In genomic region chr1:95668253-95668805, GRCm38 (mm10) we compare ENCODE assay signal across 8 mouse cellular contexts. TPM values are rescaled to one million over a fixed set of nuclear protein-coding genes. Genes with fewer than 3 reads are reported as not detected.
DNase-seq lines count a peak whose midpoint lies in the region; ATAC-seq lines count a peak whose summit lies in the region.

No protein-coding gene starts in this region.

- H3K4me1 ChIP-seq in heart, embryonic 11.5 days (ENCODE audit: control insufficient read depth, insufficient read depth, low read length) = peaks cover 4% of the 10 kb centered on the region; the same call in 1 of the 2 replicates
- H3K4me1 ChIP-seq in limb, embryonic 15.5 days = peaks cover 19% of the 10 kb centered on the region; the same call in 1 of the 2 replicates

- 5% methylated on average over 6 of the region's 6 CpGs for WGBS in heart, embryonic 11.5 days (ENCODE audit: insufficient replicate concordance)
- 9% methylated on average over 6 of the region's 6 CpGs for WGBS in limb, embryonic 15.5 days

- peak overlapping the region; percentile 47 for H3K4me3 ChIP-seq in heart, embryonic 11.5 days (ENCODE audit: low read depth, low read length)
- peak overlapping the region; percentile 56 for H3K4me3 ChIP-seq in limb, embryonic 15.5 days

- H3K9me3 ChIP-seq in heart, embryonic 11.5 days (replicated peaks; ENCODE audit: control insufficient read depth, low read length) = no peaks in the 10 kb centered on the region
- H3K9me3 ChIP-seq in limb, embryonic 15.5 days = no peaks in the 10 kb centered on the region

- H3K4me2 ChIP-seq in heart, embryonic 11.5 days = peak overlapping the region; percentile 91
- peak overlapping the region; percentile 90 for H3K4me2 ChIP-seq in limb, embryonic 15.5 days

- no peak for ATAC-seq in heart, embryonic 11.5 days (replicated peaks; ENCODE audit: insufficient number of reproducible peaks, low FRiP score, low TSS enrichment)
- no peak for ATAC-seq in limb, embryonic 15.5 days (ENCODE audit: insufficient number of reproducible peaks, low FRiP score, low TSS enrichment, low read depth)

- peaks cover 17% of the 10 kb centered on the region for H3K27me3 ChIP-seq in heart, embryonic 11.5 days (ENCODE audit: control insufficient read depth, insufficient read depth, low read length)
- peaks cover 18% of the 10 kb centered on the region for H3K27me3 ChIP-seq in limb, embryonic 15.5 days

- H3K36me3 ChIP-seq in heart, embryonic 11.5 days (ENCODE audit: control insufficient read depth, insufficient read depth, low read length) = no peaks in the 10 kb centered on the region
- H3K36me3 ChIP-seq in limb, embryonic 15.5 days = no peaks in the 10 kb centered on the region

- no peak overlapping the region for H3K27ac ChIP-seq in heart, embryonic 11.5 days (ENCODE audit: low read depth, low read length)
- no peak overlapping the region for H3K27ac ChIP-seq in limb, embryonic 15.5 days

- no peak overlapping the region for H3K9ac ChIP-seq in heart, embryonic 11.5 days (ENCODE audit: low read depth, low read length)
- H3K9ac ChIP-seq in limb, embryonic 15.5 days = no peak overlapping the region

- DNase-seq in kidney, postnatal 10 days = peak; percentile 5
- DNase-seq in kidney, adult 8-10 months = no peak
- peak; percentile 36 for DNase-seq in brain, adult 2 months (ENCODE audit: low read depth, low spot score)
- peak; percentile 12 for DNase-seq in skeletal muscle tissue, adult 2 months (ENCODE audit: low read depth, low spot score)
- no peak for DNase-seq in spleen, postnatal 4 days (ENCODE audit: low spot score in 2 of 2)
- DNase-seq in layer of hippocampus, adult 18-20 months (ENCODE audit: low spot score in 2 of 2) = no peak

RNA-seq across cellular contexts. Expression of gene St8sia4, which starts 1.0 kb away (rescaled TPM):
- 0.84 and 1.0 TPM in 2 replicates for polyA plus RNA-seq in heart, embryonic 11.5 days (2014; fragmentation: Nextera tagmentation; extraction: Ambion mirVana)
- 4.2 and 4.9 TPM in 2 replicates for polyA plus RNA-seq in limb, embryonic 15.5 days (2015; fragmentation: Nextera tagmentation; extraction: Ambion mirVana)
- 10 to 100 TPM; 10.1 to 11.5 TPM for total RNA-seq in layer of hippocampus, adult 18-20 months (2021)

Comparison
In these comparisons a context has a peak if more than half of its experiments do, and no peak if none do; other contexts are left out.
1. DNase-seq: peak in kidney, postnatal 10 days (single experiment), brain, adult 2 months (single experiment) and skeletal muscle tissue, adult 2 months (single experiment); none in kidney, adult 8-10 months (0 of 2), spleen, postnatal 4 days (0 of 2) and layer of hippocampus, adult 18-20 months (0 of 2).